Mouse (Mus musculus) left cerebral cortex, postnatal 10 days (tissue): ENCODE measurements around the gene Trip4. TPM values are rescaled to one million over a fixed set of nuclear protein-coding genes. Genes with fewer than 3 reads are reported as not detected.

Experiments used
- total RNA-seq, 2 experiments: library from RNA; stranded (reverse); gene quantifications; 2 replicates each; pipeline ENCODE4 v1.2.3; 2021

Trip4 gene
- total RNA-seq, 2 experiments from 2014 or later = 34.8 to 37.6 TPM

Other genes starting within 250 kb of the Trip4 start
- 100 to 1,000 TPM; 226 to 228 TPM for gene Oaz2, start 240.8 kb downstream of the Trip4 start, total RNA-seq
- gene Zfp609, start 81.2 kb downstream of the Trip4 start, total RNA-seq = 10 to 100 TPM; 41.3 to 42.2 TPM
- gene Pclaf, start 18.6 kb downstream of the Trip4 start, total RNA-seq = 1 to 10 TPM; 1.4 to 3.6 TPM
- gene Csnk1g1, start 130 bp upstream of the Trip4 start, total RNA-seq = 10 to 100 TPM; 45.9 to 56.4 TPM
- gene Ppib, start 151.4 kb upstream of the Trip4 start, total RNA-seq = 100 to 1,000 TPM; 238 to 241 TPM
- gene Snx22, start 160.9 kb upstream of the Trip4 start, total RNA-seq = 1 to 10 TPM; 4.6 to 4.9 TPM
- gene Snx1, start 217.8 kb upstream of the Trip4 start, total RNA-seq = 10 to 100 TPM; 43.6 to 44.9 TPM
- 10 to 100 TPM; 25.9 to 26.0 TPM for gene Ciao2a, start 217.8 kb upstream of the Trip4 start, total RNA-seq
- gene Dapk2, start 249.4 kb upstream of the Trip4 start, total RNA-seq = 1 to 10 TPM; 2.1 to 3.2 TPM